Mouse (Mus musculus): ENCODE results near the gene Ace2. TPM values are rescaled to one million over a fixed set of nuclear protein-coding genes. Genes with fewer than 3 reads are reported as not detected.

The Ace2 gene
- polyA plus RNA-seq (2011; ENCODE audit: insufficient read depth, insufficient read length, low read depth, missing spikeins): not detected in 2 replicates

- Histone ChIP-seq H3K4me1 (ENCODE audit: control insufficient read depth, insufficient read depth, low read length) (no peaks in the 10 kb centered on the region), H3K9ac (ENCODE audit: low read depth, poor library complexity, severe bottlenecking) (no peak within 1 kb of the TSS), H3K27ac (ENCODE audit: insufficient read depth, low read length) (no peak within 1 kb of the TSS), H3K27me3 (ENCODE audit: control insufficient read depth, insufficient read depth, low read length, poor library complexity, severe bottlenecking) (no peaks in the 10 kb centered on the region), H3K9me3 (replicated peaks; ENCODE audit: control insufficient read depth, insufficient read depth, low read length, poor library complexity, severe bottlenecking) (no peaks in the 10 kb centered on the region), H3K36me3 (ENCODE audit: control insufficient read depth, insufficient read depth, low read length, poor library complexity, severe bottlenecking) (no peaks in the 10 kb centered on the region), H3K4me3 (ENCODE audit: low read depth, low read length) (no peak within 1 kb of the TSS)
- TF ChIP-seq POLR2A (IDR thresholded peaks at IDR 0.05; ENCODE audit: insufficient read depth, low read length): no peak
- TF ChIP-seq CTCF (IDR thresholded peaks at IDR 0.05; ENCODE audit: low read depth, low read length): no peak
- no peak for TF ChIP-seq EP300 (IDR thresholded peaks at IDR 0.05; ENCODE audit: insufficient read depth, low read depth, low read length)
Measured at GRCm38 (mm10) chrX:164139032-164139431, at the start of gene Ace2. Gene Ace2 (plus strand): TSS chrX:164139332.

GRCm38 (mm10) chrX:164089916-164090315 lies 49.2 kb upstream of the Ace2 start:
- TF ChIP-seq EP300 (IDR thresholded peaks at IDR 0.05; ENCODE audit: insufficient read depth, low read depth, low read length) (no peak), POLR2A (IDR thresholded peaks at IDR 0.05; ENCODE audit: insufficient read depth, low read length) (no peak), CTCF (IDR thresholded peaks at IDR 0.05; ENCODE audit: low read depth, low read length) (no peak)
- Histone ChIP-seq H3K9me3 (replicated peaks; ENCODE audit: control insufficient read depth, insufficient read depth, low read length, poor library complexity, severe bottlenecking) (no peaks in the 10 kb centered on the region), H3K36me3 (ENCODE audit: control insufficient read depth, insufficient read depth, low read length, poor library complexity, severe bottlenecking) (no peaks in the 10 kb centered on the region), H3K4me3 (ENCODE audit: low read depth, low read length) (no peak overlapping the region), H3K27me3 (ENCODE audit: control insufficient read depth, insufficient read depth, low read length, poor library complexity, severe bottlenecking) (no peaks in the 10 kb centered on the region), H3K9ac (ENCODE audit: low read depth, poor library complexity, severe bottlenecking) (no peak overlapping the region), H3K4me1 (ENCODE audit: control insufficient read depth, insufficient read depth, low read length) (no peaks in the 10 kb centered on the region), H3K27ac (ENCODE audit: insufficient read depth, low read length) (no peak overlapping the region)

GRCm38 (mm10) chrX:164092300-164093169 lies 46.6 kb upstream of the Ace2 start:
- TF ChIP-seq CTCF (IDR thresholded peaks at IDR 0.05; ENCODE audit: low read depth, low read length): no peak
- TF ChIP-seq EP300 (IDR thresholded peaks at IDR 0.05; ENCODE audit: insufficient read depth, low read depth, low read length): no peak
- no peak for TF ChIP-seq POLR2A (IDR thresholded peaks at IDR 0.05; ENCODE audit: insufficient read depth, low read length)
- no peaks in the 10 kb centered on the region for H3K36me3 ChIP-seq (ENCODE audit: control insufficient read depth, insufficient read depth, low read length, poor library complexity, severe bottlenecking)
- H3K9me3 ChIP-seq (replicated peaks; ENCODE audit: control insufficient read depth, insufficient read depth, low read length, poor library complexity, severe bottlenecking): no peaks in the 10 kb centered on the region
- H3K27ac ChIP-seq (ENCODE audit: insufficient read depth, low read length): no peak overlapping the region
- no peak overlapping the region for H3K4me3 ChIP-seq (ENCODE audit: low read depth, low read length)
- H3K9ac ChIP-seq (ENCODE audit: low read depth, poor library complexity, severe bottlenecking): no peak overlapping the region
- no peaks in the 10 kb centered on the region for H3K4me1 ChIP-seq (ENCODE audit: control insufficient read depth, insufficient read depth, low read length)
- no peaks in the 10 kb centered on the region for H3K27me3 ChIP-seq (ENCODE audit: control insufficient read depth, insufficient read depth, low read length, poor library complexity, severe bottlenecking)

- H3K4me1 ChIP-seq (ENCODE audit: control insufficient read depth, insufficient read depth, low read length): no peaks in the 10 kb centered on the region
- H3K27ac ChIP-seq (ENCODE audit: insufficient read depth, low read length): no peak overlapping the region
- H3K27me3 ChIP-seq (ENCODE audit: control insufficient read depth, insufficient read depth, low read length, poor library complexity, severe bottlenecking): no peaks in the 10 kb centered on the region
- no peaks in the 10 kb centered on the region for H3K36me3 ChIP-seq (ENCODE audit: control insufficient read depth, insufficient read depth, low read length, poor library complexity, severe bottlenecking)
- H3K4me3 ChIP-seq (ENCODE audit: low read depth, low read length): no peak overlapping the region
- no peak overlapping the region for H3K9ac ChIP-seq (ENCODE audit: low read depth, poor library complexity, severe bottlenecking)
- TF ChIP-seq POLR2A (IDR thresholded peaks at IDR 0.05; ENCODE audit: insufficient read depth, low read length): no peak
- no peak for TF ChIP-seq EP300 (IDR thresholded peaks at IDR 0.05; ENCODE audit: insufficient read depth, low read depth, low read length)
- no peak for TF ChIP-seq CTCF (IDR thresholded peaks at IDR 0.05; ENCODE audit: low read depth, low read length)
- no peaks in the 10 kb centered on the region for H3K9me3 ChIP-seq (replicated peaks; ENCODE audit: control insufficient read depth, insufficient read depth, low read length, poor library complexity, severe bottlenecking)
Measured at GRCm38 (mm10) chrX:164093435-164093834, 45.7 kb upstream of the Ace2 start.

- no peaks in the 10 kb centered on the region for H3K36me3 ChIP-seq (ENCODE audit: control insufficient read depth, insufficient read depth, low read length, poor library complexity, severe bottlenecking)
- no peaks in the 10 kb centered on the region for H3K4me1 ChIP-seq (ENCODE audit: control insufficient read depth, insufficient read depth, low read length)
- no peak overlapping the region for H3K27ac ChIP-seq (ENCODE audit: insufficient read depth, low read length)
- H3K4me3 ChIP-seq (ENCODE audit: low read depth, low read length): no peak overlapping the region
- H3K9ac ChIP-seq (ENCODE audit: low read depth, poor library complexity, severe bottlenecking): no peak overlapping the region
- H3K27me3 ChIP-seq (ENCODE audit: control insufficient read depth, insufficient read depth, low read length, poor library complexity, severe bottlenecking): no peaks in the 10 kb centered on the region
- H3K9me3 ChIP-seq (replicated peaks; ENCODE audit: control insufficient read depth, insufficient read depth, low read length, poor library complexity, severe bottlenecking): no peaks in the 10 kb centered on the region
- TF ChIP-seq POLR2A (IDR thresholded peaks at IDR 0.05; ENCODE audit: insufficient read depth, low read length) (no peak), EP300 (IDR thresholded peaks at IDR 0.05; ENCODE audit: insufficient read depth, low read depth, low read length) (no peak), CTCF (IDR thresholded peaks at IDR 0.05; ENCODE audit: low read depth, low read length) (no peak)
Measured at GRCm38 (mm10) chrX:164095838-164096237, 43.3 kb upstream of the Ace2 start.

- TF ChIP-seq CTCF (IDR thresholded peaks at IDR 0.05; ENCODE audit: low read depth, low read length): no peak
- TF ChIP-seq EP300 (IDR thresholded peaks at IDR 0.05; ENCODE audit: insufficient read depth, low read depth, low read length): no peak
- no peak for TF ChIP-seq POLR2A (IDR thresholded peaks at IDR 0.05; ENCODE audit: insufficient read depth, low read length)
- Histone ChIP-seq H3K36me3 (ENCODE audit: control insufficient read depth, insufficient read depth, low read length, poor library complexity, severe bottlenecking) (no peaks in the 10 kb centered on the region), H3K27me3 (ENCODE audit: control insufficient read depth, insufficient read depth, low read length, poor library complexity, severe bottlenecking) (no peaks in the 10 kb centered on the region), H3K27ac (ENCODE audit: insufficient read depth, low read length) (no peak overlapping the region), H3K4me1 (ENCODE audit: control insufficient read depth, insufficient read depth, low read length) (no peaks in the 10 kb centered on the region), H3K9me3 (replicated peaks; ENCODE audit: control insufficient read depth, insufficient read depth, low read length, poor library complexity, severe bottlenecking) (no peaks in the 10 kb centered on the region), H3K4me3 (ENCODE audit: low read depth, low read length) (no peak overlapping the region), H3K9ac (ENCODE audit: low read depth, poor library complexity, severe bottlenecking) (no peak overlapping the region)
Measured at GRCm38 (mm10) chrX:164101483-164101882, 37.6 kb upstream of the Ace2 start.
